Mouse (Mus musculus) bone marrow macrophage, adult 2 months (primary cell): ENCODE measurements around the gene Pcca.

Experiments used
- CTCF ChIP-seq: IDR thresholded peaks from 2 replicates; pipeline ENCODE4 v1.5.1; 2012; ENCODE audit warnings: low read depth, mild to moderate bottlenecking, low read length, moderate library complexity
- POLR2A ChIP-seq: IDR thresholded peaks from 2 replicates; pipeline ENCODE4 v1.6.1; 2012; ENCODE audit warnings: mild to moderate bottlenecking, low read depth, low read length, borderline replicate concordance

GRCm38 (mm10) chr14:122729431-122730073 is 195.4 kb downstream of the Pcca start:
- TF ChIP-seq POLR2A: no peak
- no peak for TF ChIP-seq CTCF
